Mouse (Mus musculus) hindbrain, postnatal 0 days (tissue): Measurements from ENCODE around the gene Fryl. TPM values are rescaled to one million over a fixed set of nuclear protein-coding genes. Genes with fewer than 3 reads are reported as not detected.

Experiments used
- ATAC-seq: fragments of 200-750 bp; cut with Nextera tagmentation; 2 replicates; pipeline ENCODE4 v1.8.0; 2017; ENCODE audit warnings: mild to moderate bottlenecking, moderate TSS enrichment, moderate library complexity
- DNase-seq: peaks from one replicate; pipeline ENCODE4 v3.0.0-alpha.2; 2015; ENCODE audit warnings: low spot score
- H3K27ac ChIP-seq: fragments of 300-500 bp; sonication (generic); 2 replicates; pipeline ENCODE4 v1.5.1; 2014; ENCODE audit warnings: mild to moderate bottlenecking
- H3K27me3 ChIP-seq: fragments of 300-500 bp; sonication (generic); 2 replicates; pipeline ENCODE4 v1.6.1; 2014; ENCODE audit warnings: low read length, mixed read lengths; ENCODE audit not compliant: insufficient read depth
- H3K36me3 ChIP-seq: fragments of 300-500 bp; sonication (generic); 2 replicates; pipeline ENCODE4 v1.6.1; 2014; ENCODE audit warnings: low read length, mixed read lengths; ENCODE audit not compliant: insufficient read depth
- H3K4me1 ChIP-seq: fragments of 300-500 bp; sonication (generic); 2 replicates; pipeline ENCODE4 v1.6.1; 2014; ENCODE audit warnings: antibody characterized with exemption, low read length, mixed read lengths; ENCODE audit not compliant: insufficient read depth
- H3K4me2 ChIP-seq: fragments of 300-500 bp; sonication (generic); 2 replicates; pipeline ENCODE4 v1.6.1; 2014; ENCODE audit warnings: low read depth, mild to moderate bottlenecking, low read length, moderate library complexity, mixed read lengths
- H3K4me3 ChIP-seq: fragments of 300-500 bp; sonication (generic); 2 replicates; pipeline ENCODE4 v1.5.1; 2014; ENCODE audit warnings: low read length
- H3K9ac ChIP-seq: fragments of 300-500 bp; sonication (generic); replicated peaks from 2 replicates; pipeline ENCODE4 v1.6.1; 2014; ENCODE audit warnings: mild to moderate bottlenecking, low read length, moderate library complexity, mixed read lengths
- H3K9me3 ChIP-seq: fragments of 300-500 bp; sonication (generic); 2 replicates; pipeline ENCODE4 v1.6.1; 2016; ENCODE audit warnings: low read length, mixed read lengths
- CTCF ChIP-seq: IDR thresholded peaks from 2 replicates; pipeline ENCODE4 v1.5.1; 2016; ENCODE audit warnings: antibody characterized with exemption, control low read depth, low read depth
- WGBS: fragments of 180-500 bp; shearing (Covaris S2); extraction: QIAGEN DNeasy Blood & Tissue Kit; methylation state at CpG from one replicate; pipeline ENCODE4 v1.1.7; 2014; 5-methylcytosine and 5-hydroxymethylcytosine counted together
- polyA plus RNA-seq: library from polyadenylated mRNA; unstranded; fragments of >200 nt; fragmentation: Nextera tagmentation; extraction: Ambion mirVana; gene quantifications from 2 replicates; pipeline ENCODE4 v1.2.1, GENCODE M21; 2015
- total RNA-seq: library from RNA; depleted of rRNA; stranded (reverse); fragments of >200 nt; gene quantifications from 2 replicates; pipeline ENCODE4 v1.2.3, GENCODE M21; 2014

Gene Fryl
- total and polyA plus RNA-seq, 2 experiments from 2014 or later, result 20.5 to 69.4 TPM

DNA sequence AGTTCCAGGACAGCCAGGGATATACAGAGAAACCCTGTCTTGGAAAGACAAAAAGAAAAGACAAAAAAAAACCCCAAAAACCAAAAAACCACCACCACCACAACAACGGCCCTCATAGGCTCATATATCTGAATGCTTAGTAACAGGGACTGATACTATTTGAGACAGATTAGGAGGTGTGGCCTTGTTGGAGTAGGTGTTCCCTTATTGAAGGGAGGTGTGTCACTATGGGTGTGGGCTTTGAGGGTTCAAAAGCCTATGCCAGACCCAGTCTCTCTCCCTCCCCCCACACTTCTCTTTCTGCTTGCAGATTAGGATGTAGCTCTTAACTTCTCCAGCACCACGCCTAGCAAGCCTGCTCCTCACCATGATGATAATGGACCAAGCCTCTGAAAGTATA, 114.7 kb downstream of the Fryl start:
- Histone ChIP-seq H3K4me3 (no peak overlapping the region), H3K4me2 (no peak overlapping the region), H3K4me1 (no peaks in the 10 kb centered on the region), H3K27ac (no peak overlapping the region), H3K36me3 (0 out of 2 replicates have a peak, but pooled peaks cover 6% of the 10 kb centered on the region), H3K27me3 (no peaks in the 10 kb centered on the region), H3K9ac (no peak overlapping the region), H3K9me3 (no peaks in the 10 kb centered on the region)
- WGBS, result 94% methylated on average over 2 of the region's 2 CpGs
- TF ChIP-seq CTCF, result no peak
- ATAC-seq (no peak), DNase-seq (no peak)

DNA sequence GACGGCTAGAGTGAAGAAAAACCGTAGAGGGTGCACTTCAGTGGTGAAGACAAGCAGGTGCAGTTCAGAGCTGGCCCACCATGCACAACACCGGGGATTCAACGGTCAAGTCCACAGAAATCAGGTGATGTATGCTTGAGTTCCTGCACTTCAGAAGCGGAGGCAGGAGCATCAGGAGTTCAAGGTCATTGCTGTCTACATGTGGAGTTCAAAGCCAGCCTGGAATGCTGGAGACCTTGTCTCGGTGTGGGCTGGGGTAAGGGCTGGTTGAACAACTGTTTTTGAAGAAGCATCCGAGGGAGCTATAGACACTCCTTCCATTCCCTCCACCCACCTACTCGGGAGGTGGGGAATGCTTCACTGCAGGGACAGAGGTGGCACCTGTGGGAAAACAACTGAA, 115.3 kb downstream of the Fryl start:
- WGBS, result 94% methylated on average over 8 of the region's 8 CpGs
- Histone ChIP-seq H3K9ac (no peak overlapping the region), H3K4me1 (no peaks in the 10 kb centered on the region), H3K27ac (no peak overlapping the region), H3K4me3 (no peak overlapping the region), H3K4me2 (no peak overlapping the region), H3K9me3 (no peaks in the 10 kb centered on the region), H3K27me3 (no peaks in the 10 kb centered on the region), H3K36me3 (0 out of 2 replicates have a peak, but pooled peaks cover under 1% of the 10 kb centered on the region)
- DNase-seq (no peak), ATAC-seq (no peak)
- no peak for TF ChIP-seq CTCF

DNA sequence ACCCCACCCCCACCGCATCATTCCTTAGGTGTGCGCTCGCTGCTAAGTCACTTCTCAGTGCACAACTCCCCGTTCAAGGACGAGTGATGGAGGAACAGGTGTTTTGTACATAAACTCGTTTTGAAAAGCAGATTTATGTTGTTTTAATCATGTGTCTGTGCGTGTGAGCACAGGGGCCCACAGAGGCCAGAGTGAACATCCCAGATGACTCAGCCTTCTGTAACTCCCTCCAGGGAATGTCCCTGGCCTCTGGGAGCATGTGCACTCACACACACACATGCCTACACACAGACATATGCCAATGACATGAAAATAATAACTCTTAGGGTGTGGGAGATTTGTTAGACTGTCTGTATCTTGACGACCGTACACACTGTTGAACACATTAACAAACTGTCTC, 118.9 kb downstream of the Fryl start:
- no peaks in the 10 kb centered on the region for H3K27me3 ChIP-seq
- ATAC-seq (no peak), DNase-seq (no peak)
- no peak for TF ChIP-seq CTCF
- WGBS, result 84% methylated on average over 9 of the region's 9 CpGs
- no peak overlapping the region for H3K4me3 ChIP-seq
- no peak overlapping the region for H3K27ac ChIP-seq
- H3K4me2 ChIP-seq, result no peak overlapping the region
- no peaks in the 10 kb centered on the region for H3K4me1 ChIP-seq
- H3K9ac ChIP-seq, result no peak overlapping the region
- no peaks in the 10 kb centered on the region for H3K9me3 ChIP-seq
- no peaks in the 10 kb centered on the region for H3K36me3 ChIP-seq

DNA sequence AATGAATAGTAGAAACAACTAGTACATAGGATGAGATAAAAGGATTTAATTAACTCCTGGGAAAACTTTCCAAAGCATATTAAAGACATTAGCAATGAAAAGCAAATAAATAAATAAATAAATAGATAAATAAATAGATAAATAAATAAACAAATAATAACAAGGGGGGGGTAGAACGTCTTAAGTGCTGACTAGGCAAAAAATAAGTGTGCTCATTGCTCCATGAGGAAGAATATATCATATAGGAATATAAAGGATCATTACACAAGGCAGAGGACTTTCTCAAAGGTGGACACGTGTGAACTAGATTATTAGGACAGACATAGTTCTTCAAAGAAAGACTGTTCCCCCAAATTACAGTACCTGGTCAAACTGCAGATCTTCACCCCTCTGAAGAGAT, 120.5 kb downstream of the Fryl start:
- no peak for TF ChIP-seq CTCF
- ATAC-seq (no peak), DNase-seq (no peak)
- 84% methylated on average over 2 of the region's 2 CpGs for WGBS
- no peak overlapping the region for H3K4me3 ChIP-seq
- H3K4me1 ChIP-seq, result no peaks in the 10 kb centered on the region
- no peak overlapping the region for H3K4me2 ChIP-seq
- H3K9me3 ChIP-seq, result no peaks in the 10 kb centered on the region
- H3K36me3 ChIP-seq, result no peaks in the 10 kb centered on the region
- H3K27me3 ChIP-seq, result no peaks in the 10 kb centered on the region
- H3K27ac ChIP-seq, result no peak overlapping the region
- H3K9ac ChIP-seq, result no peak overlapping the region

DNA sequence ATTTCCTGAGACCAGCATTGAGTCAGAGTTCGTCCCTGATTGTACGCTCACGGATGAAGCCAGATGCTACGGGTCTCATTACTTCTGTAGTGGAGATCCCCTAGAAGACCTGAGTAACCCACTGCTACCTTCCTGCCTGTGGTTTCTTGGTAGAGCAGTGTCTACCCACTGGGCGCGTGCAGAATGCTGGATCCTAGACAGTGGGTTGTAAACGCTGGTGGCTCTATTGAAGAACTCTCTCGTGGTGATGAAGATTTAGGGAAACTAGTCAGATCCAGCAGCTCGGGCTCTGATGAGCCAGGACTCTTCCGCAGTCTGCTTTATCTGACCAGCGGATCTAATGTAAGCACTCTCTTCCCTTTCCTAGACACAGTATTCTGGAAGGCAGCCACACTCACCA, 121.3 kb downstream of the Fryl start:
- WGBS, result 86% methylated on average over 11 of the region's 11 CpGs

DNA sequence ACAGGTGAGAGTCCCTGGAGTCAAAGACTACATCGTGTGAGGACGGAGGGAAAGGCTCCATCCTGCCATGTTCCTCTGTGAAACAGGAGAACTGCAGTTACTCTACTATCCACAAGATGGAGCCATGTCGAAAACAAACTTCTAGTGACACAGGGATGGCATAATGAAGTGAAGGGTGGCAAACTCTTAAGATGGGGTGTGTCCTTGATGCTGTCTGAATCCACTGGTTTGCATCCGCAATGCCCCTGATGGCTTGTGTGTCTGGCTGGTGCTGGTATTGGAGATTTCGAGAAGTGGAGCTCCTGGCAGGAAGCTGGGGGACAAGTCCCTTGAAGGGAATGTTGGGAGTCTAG, 122.6 kb downstream of the Fryl start:
- DNase-seq, result peak; percentile 79
- Histone ChIP-seq H3K9me3 (no peaks in the 10 kb centered on the region), H3K4me1 (no peaks in the 10 kb centered on the region), H3K36me3 (no peaks in the 10 kb centered on the region), H3K4me2 (no peak overlapping the region), H3K9ac (no peak overlapping the region), H3K4me3 (no peak overlapping the region), H3K27ac (no peak overlapping the region), H3K27me3 (no peaks in the 10 kb centered on the region)
- ATAC-seq, result peak; percentile 33; the same call in 1 of the 2 replicates
- 32% methylated on average over 5 of the region's 5 CpGs for WGBS
- peak; percentile 92 for TF ChIP-seq CTCF

More for the DNA sequence above, 121.3 kb downstream of the Fryl start:
- H3K4me2 ChIP-seq, result no peak overlapping the region
- no peaks in the 10 kb centered on the region for H3K27me3 ChIP-seq
- H3K4me1 ChIP-seq, result no peaks in the 10 kb centered on the region
- no peaks in the 10 kb centered on the region for H3K36me3 ChIP-seq
- H3K4me3 ChIP-seq, result no peak overlapping the region
- ATAC-seq, result no peak
- DNase-seq, result no peak
- TF ChIP-seq CTCF, result no peak
- H3K9me3 ChIP-seq, result no peaks in the 10 kb centered on the region
- H3K27ac ChIP-seq, result no peak overlapping the region
- H3K9ac ChIP-seq, result no peak overlapping the region

DNA sequence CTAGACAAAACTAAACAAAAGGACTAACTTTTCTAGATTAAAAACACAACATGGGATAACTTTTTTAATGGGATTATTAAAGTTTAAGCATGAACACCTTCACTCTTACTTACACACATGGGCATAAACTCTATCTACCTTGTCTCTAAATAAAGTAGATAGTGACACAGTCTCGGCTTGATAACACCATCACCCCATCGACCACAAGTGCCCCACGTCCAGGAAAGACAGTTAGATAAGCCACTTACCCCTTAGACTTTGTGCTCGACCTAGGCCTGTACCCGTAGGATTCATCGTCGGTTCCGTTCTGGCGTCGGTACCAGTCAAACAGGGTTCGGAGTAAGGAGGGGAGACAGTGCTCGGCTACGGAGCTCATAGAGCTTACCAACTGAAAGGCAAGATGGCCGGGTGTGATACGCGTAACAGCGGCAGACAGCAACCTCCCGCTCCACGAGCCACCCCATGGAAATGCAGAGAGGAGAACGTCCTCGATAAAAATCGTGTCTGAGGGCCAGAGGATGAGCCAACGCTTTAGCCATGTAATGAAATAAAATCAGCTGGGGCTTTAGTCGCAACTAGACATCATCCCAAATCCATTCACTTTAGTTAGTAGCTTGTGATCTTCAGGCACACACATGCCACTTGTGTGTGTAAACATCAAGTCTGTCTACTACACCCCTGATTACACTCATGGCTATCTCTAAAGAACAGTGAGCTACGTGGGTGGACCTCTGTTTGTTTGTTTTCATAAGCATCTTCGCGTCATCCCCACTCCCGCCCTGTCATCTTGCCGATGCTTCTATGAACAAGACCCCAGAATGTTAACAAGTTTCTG, 123.2 kb downstream of the Fryl start:
- ATAC-seq (no peak), DNase-seq (no peak)
- no peak for TF ChIP-seq CTCF
- no peak overlapping the region for H3K9ac ChIP-seq
- no peaks in the 10 kb centered on the region for H3K4me1 ChIP-seq
- 93% methylated on average over 29 of the region's 29 CpGs for whole genome bisulfite sequencing
- no peak overlapping the region for H3K27ac ChIP-seq
- H3K4me2 ChIP-seq, result no peak overlapping the region
- H3K27me3 ChIP-seq, result no peaks in the 10 kb centered on the region
- no peaks in the 10 kb centered on the region for H3K9me3 ChIP-seq
- H3K36me3 ChIP-seq, result no peaks in the 10 kb centered on the region
- no peak overlapping the region for H3K4me3 ChIP-seq
